Mouse (Mus musculus) left cerebral cortex, adult 2 months (tissue): ENCODE data around the gene Rab31. TPM values are rescaled to one million over a fixed set of nuclear protein-coding genes. Genes with fewer than 3 reads are reported as not detected.

Experiments
- DNase-seq, 2 experiments: peaks; one replicate each; pipeline ENCODE4 v3.0.0; 2021 to 2022; ENCODE audit warnings: low spot score in 2 of 2, mixed read lengths in 1 of 2; ENCODE audit errors: extremely low spot score in 1 of 2
- H3K27ac ChIP-seq: fragments of 200-600 bp; 2 replicates; pipeline ENCODE4 v1.8.1; 2022
- H3K4me3 ChIP-seq: fragments of 200-600 bp; 2 replicates; pipeline ENCODE4 v1.8.1; 2022
- CTCF ChIP-seq: fragments of 200-600 bp; IDR thresholded peaks from 2 replicates; pipeline ENCODE4 v1.8.1; 2022; ENCODE audit warnings: antibody characterized with exemption, mild to moderate bottlenecking, moderate library complexity
- intact Hi-C: fragments of 180-260 bp; cut with DNase I; formaldehyde crosslinking; loops from one replicate; pipeline ENCODE4 v1.15.1; 2025
- total RNA-seq, 2 experiments: library from RNA; stranded (reverse); gene quantifications; 2 replicates each; pipeline ENCODE4 v1.2.3; 2021

Gene Rab31
- total RNA-seq, 2 experiments from 2014 or later, result 53.6 to 54.7 TPM

GRCm38 (mm10) chr17:65607574-65608311 lies 164.8 kb downstream of the Rab31 start:
- Histone ChIP-seq H3K27ac (no peak overlapping the region), H3K4me3 (no peak overlapping the region)
- no peak for DNase-seq
- no peak for TF ChIP-seq CTCF
- intact Hi-C loops, result no loop called here

- Histone ChIP-seq H3K27ac (no peak overlapping the region), H3K4me3 (no peak overlapping the region)
- DNase-seq, result no peak
- no peak for TF ChIP-seq CTCF
- intact Hi-C loops, result no loop called here
Measured at GRCm38 (mm10) chr17:65606014-65606413, 166.5 kb downstream of the Rab31 start.

GRCm38 (mm10) chr17:65604892-65605291 lies 167.7 kb downstream of the Rab31 start:
- intact Hi-C loops, result no loop called here
- DNase-seq, result no peak
- Histone ChIP-seq H3K4me3 (no peak overlapping the region), H3K27ac (no peak overlapping the region)
- no peak for TF ChIP-seq CTCF

GRCm38 (mm10) chr17:65604315-65604714 lies 168.2 kb downstream of the Rab31 start:
- Histone ChIP-seq H3K4me3 (no peak overlapping the region), H3K27ac (no peak overlapping the region)
- no peak for TF ChIP-seq CTCF
- DNase-seq, result no peak
- intact Hi-C loops, result no loop called here

Other genes with a start within 250 kb of the Rab31 start
- gene Tmem232, start 232.0 kb downstream of the Rab31 start, total RNA-seq, result 1 to 10 TPM; 1.8 to 2.4 TPM
- 100 to 1,000 TPM; 150 to 151 TPM for gene Vapa, start 159.2 kb downstream of the Rab31 start, total RNA-seq
- under 1 TPM; 0.19 to 0.25 TPM for gene Txndc2, start 130.6 kb downstream of the Rab31 start, total RNA-seq
- 10 to 100 TPM; 46.5 to 52.5 TPM for gene Ppp4r1, start 9.8 kb upstream of the Rab31 start, total RNA-seq
- gene Ralbp1, start 113.0 kb upstream of the Rab31 start, total RNA-seq, result 10 to 100 TPM; 69.3 to 69.6 TPM
- gene Twsg1, start 178.5 kb upstream of the Rab31 start, total RNA-seq, result 10 to 100 TPM; 22.8 to 27.3 TPM